Mouse (Mus musculus): ENCODE data around the gene Ddx54.

DNA sequence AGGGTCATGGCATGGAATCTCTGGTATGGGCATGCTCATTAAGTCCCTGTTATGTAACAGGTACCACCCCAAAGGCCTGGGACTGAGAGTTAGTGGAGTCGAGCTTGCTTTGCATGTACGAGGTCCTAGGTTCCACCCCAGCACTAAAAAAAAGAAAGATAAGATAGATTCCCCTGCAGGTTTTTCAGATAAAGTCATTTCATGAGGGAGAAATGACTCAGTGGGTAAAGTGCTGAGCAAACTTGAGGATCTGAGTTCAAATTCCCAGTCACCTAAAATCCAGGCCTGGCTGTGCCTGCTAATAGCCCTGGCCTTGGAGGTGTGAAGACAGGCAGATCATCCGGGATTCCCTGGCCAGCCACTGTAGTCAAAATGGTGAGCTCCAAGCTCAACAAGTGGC, 59.3 kb downstream of the Ddx54 start:
- TF ChIP-seq POLR2A (IDR thresholded peaks at IDR 0.05; ENCODE audit: control insufficient read depth, low read depth, low read length) (no peak), CTCF (IDR thresholded peaks at IDR 0.05; ENCODE audit: control insufficient read depth, insufficient read depth, insufficient replicate concordance, low read depth, low read length) (no peak)

Data from testis, adult 2 months (tissue).